Mouse (Mus musculus) G1E (cell line): ENCODE data around the gene Rpl31. TPM values are rescaled to one million over a fixed set of nuclear protein-coding genes. Genes with fewer than 3 reads are reported as not detected.
A peak's percentile ranks its signal among the peaks of the same experiment; 100 is the strongest.

Experiments
- ATAC-seq: 2 replicates; pipeline ENCODE4 v1.8.0; 2016; ENCODE audit warnings: mild to moderate bottlenecking; ENCODE audit not compliant: insufficient number of reproducible peaks, poor library complexity, low FRiP score, severe bottlenecking; ENCODE audit errors: extremely low read depth
- DNase-seq: peaks from one replicate; pipeline ENCODE4 v3.0.0; 2012; ENCODE audit warnings: low spot score
- H3K27me3 ChIP-seq: 2 replicates; pipeline ENCODE4 v1.6.1; 2012; ENCODE audit warnings: mild to moderate bottlenecking, low read length, inconsistent platforms; ENCODE audit not compliant: insufficient read depth
- H3K36me3 ChIP-seq: replicated peaks from 2 replicates; pipeline ENCODE3; 2012; ENCODE audit warnings: mild to moderate bottlenecking, inconsistent platforms
- H3K4me1 ChIP-seq: 2 replicates; pipeline ENCODE4 v1.6.1; 2012; ENCODE audit warnings: low read depth, low read length, inconsistent platforms, mixed read lengths; ENCODE audit not compliant: insufficient read depth
- H3K4me3 ChIP-seq: 2 replicates; pipeline ENCODE4 v1.5.1; 2012; ENCODE audit warnings: low read depth, mild to moderate bottlenecking, inconsistent platforms, low read length, moderate library complexity, mixed read lengths
- H3K9me3 ChIP-seq: replicated peaks from 2 replicates; pipeline ENCODE4 v1.6.1; 2012; ENCODE audit warnings: inconsistent platforms
- CTCF ChIP-seq: IDR thresholded peaks from 2 replicates; pipeline ENCODE4 v1.5.1; 2012; ENCODE audit warnings: low read depth, low read length, inconsistent platforms, mixed read lengths
- GATA1 ChIP-seq: IDR thresholded peaks from 2 replicates; pipeline ENCODE4 v1.6.1; 2012; ENCODE audit warnings: borderline replicate concordance, low read length, inconsistent platforms, mixed read lengths
- GATA2 ChIP-seq: IDR thresholded peaks from 2 replicates; pipeline ENCODE4 v1.6.1; 2012; ENCODE audit warnings: low read depth, low read length, inconsistent platforms, borderline replicate concordance
- POLR2AphosphoS5 ChIP-seq: IDR thresholded peaks from 2 replicates; pipeline ENCODE4 v1.6.1; 2012; ENCODE audit warnings: low read depth, low read length, inconsistent platforms; ENCODE audit not compliant: insufficient replicate concordance
- TAL1 ChIP-seq: conservative IDR thresholded peaks from 2 replicates; pipeline ENCODE4 v1.6.1; 2012; ENCODE audit warnings: low read depth, low read length, inconsistent platforms, mixed read lengths
- polyA plus RNA-seq: library from polyadenylated mRNA; stranded (reverse); fragments of >175 nt; gene quantifications from 2 replicates; pipeline ENCODE4 v1.2.3, GENCODE M21; 2012
- total RNA-seq, 2 experiments: library from RNA; stranded (forward) in 1 of 2; stranded (reverse) in 1 of 2; fragments of 200-1000 nt in 1 of 2; fragments of >200 nt in 1 of 2; fragmentation: Nextera tagmentation in 1 of 2; gene quantifications; 2 replicates each; pipeline ENCODE4 v1.2.3; 2014 to 2017

Gene Rpl31
- total and polyA plus RNA-seq, 3 experiments, result 479 to 2,463 (median 739) TPM

DNA sequence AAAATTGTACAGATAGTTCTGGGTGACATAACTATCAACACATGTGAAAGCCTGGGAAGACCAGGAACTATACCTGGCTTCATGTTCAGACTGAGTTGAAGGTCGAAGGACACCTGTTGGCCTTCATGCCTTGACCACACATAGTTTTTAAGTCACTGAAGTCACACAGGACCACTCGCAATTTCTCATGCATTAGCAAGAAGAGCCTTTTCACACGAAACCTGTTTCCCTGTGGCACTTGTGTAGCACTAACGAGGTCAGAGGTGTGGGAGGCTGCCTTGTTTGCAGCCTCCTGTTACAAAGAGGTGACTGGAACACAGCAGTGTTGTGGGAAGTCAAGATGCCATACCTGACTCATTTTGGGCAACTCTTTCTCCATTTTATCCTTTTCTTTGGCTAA lies 5.7 kb downstream of the Rpl31 start:
- ATAC-seq (no peak), DNase-seq (no peak)
- no peaks in the 10 kb centered on the region for H3K27me3 ChIP-seq
- peaks cover 95% of the 10 kb centered on the region for H3K36me3 ChIP-seq
- H3K9me3 ChIP-seq, result no peaks in the 10 kb centered on the region
- no peak overlapping the region for H3K4me3 ChIP-seq
- TF ChIP-seq GATA1, result no peak
- no peak for TF ChIP-seq TAL1
- TF ChIP-seq CTCF, result no peak
- no peak for TF ChIP-seq GATA2
- TF ChIP-seq POLR2AphosphoS5, result peak; percentile 91; the same call in 1 of the 2 replicates
- H3K4me1 ChIP-seq, result peaks cover 33% of the 10 kb centered on the region

DNA sequence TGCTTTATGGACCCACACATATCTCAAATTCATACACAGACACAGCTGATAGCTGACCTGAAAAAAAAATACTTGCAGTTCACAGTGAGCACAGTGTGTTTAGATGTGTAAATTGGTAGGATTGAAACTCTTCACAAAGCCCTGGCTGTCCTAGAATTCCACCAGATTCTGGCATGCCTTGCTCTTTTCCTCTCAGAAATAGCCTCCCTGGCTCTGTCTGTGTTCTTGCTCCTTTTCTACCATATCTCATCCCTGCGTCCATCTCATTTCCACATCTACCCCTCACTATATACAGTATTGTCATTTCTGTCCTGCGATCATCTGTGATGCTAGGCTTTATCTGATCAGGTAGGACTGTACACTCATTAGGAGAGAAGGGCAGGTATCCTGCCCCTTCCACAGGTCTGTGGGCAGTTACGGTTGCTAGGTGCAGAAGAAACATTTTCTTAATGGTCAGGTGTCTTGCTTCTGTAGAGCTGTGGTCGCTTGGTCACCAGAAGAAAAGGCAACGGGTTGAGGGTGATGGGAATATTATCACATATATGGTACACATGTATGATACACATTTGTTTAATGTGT lies 6.7 kb downstream of the Rpl31 start:
- no peak for DNase-seq
- no peak overlapping the region for H3K4me3 ChIP-seq
- H3K4me1 ChIP-seq, result peaks cover 34% of the 10 kb centered on the region
- H3K36me3 ChIP-seq, result peaks cover 95% of the 10 kb centered on the region
- no peak for ATAC-seq
- no peak for TF ChIP-seq CTCF
- no peak for TF ChIP-seq GATA2
- TF ChIP-seq POLR2AphosphoS5, result peak; percentile 89; the same call in 1 of the 2 replicates
- no peak for TF ChIP-seq TAL1
- TF ChIP-seq GATA1, result no peak
- no peaks in the 10 kb centered on the region for H3K9me3 ChIP-seq
- no peaks in the 10 kb centered on the region for H3K27me3 ChIP-seq

DNA sequence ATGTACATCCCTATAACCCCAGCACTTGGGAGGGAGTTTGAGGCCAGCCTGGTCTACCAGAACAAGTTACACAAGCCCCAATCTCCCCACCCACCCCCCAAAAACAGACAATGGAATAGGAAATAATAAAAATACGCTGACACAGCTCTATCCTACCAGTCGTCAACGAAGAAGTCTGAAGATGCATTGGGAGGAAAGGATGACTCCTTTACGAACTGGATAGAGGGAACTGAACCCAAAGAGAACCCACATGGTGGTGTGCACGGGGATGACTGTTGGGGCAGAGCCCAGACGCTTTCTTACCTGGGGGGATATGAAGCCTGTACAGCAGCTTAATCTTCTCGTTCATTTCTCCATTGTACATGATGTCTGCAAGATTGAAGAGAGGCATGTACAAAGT lies 8.5 kb downstream of the Rpl31 start:
- DNase-seq (no peak), ATAC-seq (no peak)
- Histone ChIP-seq H3K4me3 (no peak overlapping the region), H3K36me3 (peaks cover 93% of the 10 kb centered on the region), H3K27me3 (no peaks in the 10 kb centered on the region), H3K9me3 (no peaks in the 10 kb centered on the region), H3K4me1 (peaks cover 19% of the 10 kb centered on the region)
- TF ChIP-seq GATA1 (no peak), CTCF (no peak), POLR2AphosphoS5 (no peak; the same call in 1 of the 2 replicates), TAL1 (no peak), GATA2 (no peak)

DNA sequence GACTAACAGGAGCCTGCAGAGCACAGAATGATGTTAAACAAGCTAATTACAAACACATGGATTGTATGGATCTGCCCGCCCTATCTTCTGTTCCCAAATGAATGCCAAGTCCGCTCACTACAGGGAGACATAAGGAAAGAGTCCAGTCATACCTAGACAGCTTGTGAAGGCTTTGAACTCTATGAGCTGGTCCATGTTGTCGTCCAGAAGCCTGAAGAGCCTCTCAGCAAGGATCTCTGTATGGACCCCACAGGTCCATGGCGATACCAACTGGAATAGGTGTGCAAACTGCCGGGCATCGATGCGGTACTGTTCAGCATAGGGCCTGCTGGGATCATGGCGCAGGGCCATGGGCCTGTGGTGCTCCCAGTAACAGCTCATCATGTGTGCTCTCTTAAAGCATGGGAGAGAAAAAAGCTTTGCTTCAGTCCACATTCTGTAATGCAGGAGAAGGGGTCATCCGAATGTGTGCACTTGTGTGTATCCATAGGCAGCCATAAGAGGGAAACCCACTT lies 9.1 kb downstream of the Rpl31 start:
- Histone ChIP-seq H3K36me3 (peaks cover 90% of the 10 kb centered on the region), H3K4me3 (no peak overlapping the region), H3K27me3 (no peaks in the 10 kb centered on the region), H3K4me1 (peaks cover 14% of the 10 kb centered on the region), H3K9me3 (no peaks in the 10 kb centered on the region)
- ATAC-seq, result no peak
- no peak for DNase-seq
- TF ChIP-seq CTCF, result no peak
- no peak for TF ChIP-seq TAL1
- TF ChIP-seq POLR2AphosphoS5, result peak; percentile 86
- TF ChIP-seq GATA1, result no peak
- TF ChIP-seq GATA2, result no peak

DNA sequence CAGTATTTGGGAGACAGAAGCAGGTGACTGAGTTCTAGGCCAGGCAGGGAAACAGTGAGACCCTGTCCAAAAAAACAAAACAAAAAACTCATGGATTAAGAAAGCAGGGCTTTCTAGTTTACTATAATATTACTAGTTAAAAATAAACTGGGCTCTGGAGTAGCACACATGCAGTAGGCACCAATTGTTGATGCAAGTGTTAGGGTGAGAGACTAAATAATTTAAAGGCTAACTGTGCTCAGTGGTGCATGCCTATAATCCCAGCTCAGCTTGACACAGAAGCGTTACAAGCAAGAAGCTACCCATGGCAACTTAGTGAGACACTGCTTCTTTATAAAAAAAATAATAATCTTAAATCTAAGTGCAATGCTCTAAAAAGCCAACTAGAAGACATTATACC lies 10.9 kb downstream of the Rpl31 start:
- Histone ChIP-seq H3K27me3 (no peaks in the 10 kb centered on the region), H3K4me1 (peaks cover 9% of the 10 kb centered on the region), H3K4me3 (no peak overlapping the region), H3K36me3 (peaks cover 86% of the 10 kb centered on the region), H3K9me3 (no peaks in the 10 kb centered on the region)
- no peak for TF ChIP-seq TAL1
- TF ChIP-seq GATA2, result no peak
- TF ChIP-seq GATA1, result no peak
- TF ChIP-seq POLR2AphosphoS5, result no peak
- TF ChIP-seq CTCF, result no peak
- no peak for DNase-seq
- ATAC-seq, result no peak

DNA sequence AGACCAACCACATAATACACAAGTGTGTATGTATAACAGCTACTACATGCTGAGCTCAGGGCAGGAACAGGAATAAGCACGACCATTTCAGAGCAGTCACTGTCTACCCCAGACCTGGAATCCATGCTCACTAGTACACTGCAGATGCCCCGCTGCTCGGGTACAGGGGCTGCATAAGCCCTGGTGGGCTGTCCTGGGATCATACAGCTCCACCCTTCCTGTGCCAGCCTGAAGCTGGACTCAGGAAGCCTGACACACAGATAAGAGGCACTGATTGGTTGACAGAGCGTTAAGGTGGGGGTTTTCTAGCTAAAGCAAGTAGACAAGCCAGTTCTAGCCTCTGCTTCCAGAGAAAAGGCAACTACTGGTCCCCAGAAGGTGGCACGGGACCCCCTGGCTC lies 11.4 kb downstream of the Rpl31 start:
- Histone ChIP-seq H3K27me3 (no peaks in the 10 kb centered on the region), H3K9me3 (no peaks in the 10 kb centered on the region), H3K36me3 (peaks cover 86% of the 10 kb centered on the region), H3K4me3 (no peak overlapping the region), H3K4me1 (peaks cover 9% of the 10 kb centered on the region)
- DNase-seq, result no peak
- ATAC-seq, result no peak
- TF ChIP-seq GATA2 (no peak), GATA1 (no peak), POLR2AphosphoS5 (no peak), CTCF (no peak), TAL1 (no peak)

DNA sequence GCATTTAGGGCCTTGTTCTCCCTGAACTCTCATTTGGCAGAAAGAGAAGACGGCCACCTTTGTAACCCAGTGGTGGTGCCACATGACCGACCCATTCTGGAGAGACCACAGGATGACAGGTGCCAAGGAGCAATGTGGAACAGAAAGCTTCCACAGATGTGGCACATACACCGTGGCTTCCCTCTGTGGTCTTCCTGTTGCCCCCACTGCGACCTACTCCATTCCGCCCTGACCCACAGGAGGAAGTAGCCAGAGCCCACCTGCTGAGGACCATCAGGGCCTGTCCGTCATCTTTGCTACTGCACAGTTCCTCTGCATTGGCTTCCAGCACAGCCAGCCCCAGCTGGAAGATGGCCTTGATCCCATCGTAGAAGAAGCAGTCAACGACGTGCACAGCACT lies 13.4 kb downstream of the Rpl31 start:
- peaks cover 16% of the 10 kb centered on the region for H3K4me1 ChIP-seq
- ATAC-seq (no peak), DNase-seq (no peak)
- no peaks in the 10 kb centered on the region for H3K27me3 ChIP-seq
- no peaks in the 10 kb centered on the region for H3K9me3 ChIP-seq
- H3K36me3 ChIP-seq, result peaks cover 89% of the 10 kb centered on the region
- TF ChIP-seq POLR2AphosphoS5 (no peak), GATA1 (no peak), TAL1 (no peak), GATA2 (no peak), CTCF (peak; percentile 4; the same call in 1 of the 2 replicates)
- H3K4me3 ChIP-seq, result no peak overlapping the region
